Mouse (Mus musculus) T-helper 17 cell (primary cell): ENCODE results near the gene Secisbp2l.

Experiments
- in situ Hi-C, 2 experiments: fragments of 300-600 bp; cut with MboI, MseI; formaldehyde crosslinking; loops; 1 replicate in 1 of 2; 2 replicates in 1 of 2; pipeline ENCODE4 v1.15.1; 2025; ENCODE audit warnings: high pct_unique_total_duplicates in 2 of 2

Gene Secisbp2l

DNA sequence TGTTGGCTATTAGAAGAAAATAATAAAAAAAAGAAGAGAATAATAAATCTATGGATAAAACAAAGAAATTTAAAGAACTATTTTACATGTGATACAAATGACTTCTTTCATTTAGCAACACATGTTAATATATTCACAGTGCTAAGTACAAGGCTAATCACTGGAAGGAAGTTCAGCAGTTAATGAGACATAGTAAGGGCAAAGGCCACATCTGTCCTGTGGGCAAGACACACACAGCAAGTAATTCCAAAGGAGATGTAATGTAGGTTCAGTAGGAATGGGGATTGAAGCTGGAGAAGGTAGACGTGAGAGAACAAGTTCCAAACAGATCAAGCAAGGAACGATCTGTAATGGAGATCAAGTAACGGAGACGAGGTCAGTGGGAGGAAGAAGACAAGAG, 1.7 kb upstream of the Secisbp2l start:
- in situ Hi-C loops, result no loop called here

DNA sequence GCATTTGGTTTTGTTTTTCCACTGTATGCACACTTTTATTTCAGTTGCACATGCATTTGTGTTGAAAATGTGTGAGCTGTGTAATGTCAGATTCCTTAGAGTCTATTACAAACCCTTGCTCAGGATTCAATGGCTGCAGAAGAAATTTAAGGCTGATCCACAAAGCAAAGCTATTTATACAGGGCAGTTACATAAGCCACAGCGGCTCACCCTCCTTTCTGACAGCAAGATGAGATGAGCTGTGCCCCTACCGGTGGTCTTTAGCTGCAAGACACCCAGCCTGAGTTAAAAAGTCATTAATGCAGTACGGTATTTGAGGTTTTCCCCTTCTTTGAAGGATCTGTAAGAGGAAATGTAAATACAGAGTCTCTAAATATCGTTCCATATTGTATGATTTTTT, 1.2 kb upstream of the Secisbp2l start:
- in situ Hi-C loops, result no loop called here

DNA sequence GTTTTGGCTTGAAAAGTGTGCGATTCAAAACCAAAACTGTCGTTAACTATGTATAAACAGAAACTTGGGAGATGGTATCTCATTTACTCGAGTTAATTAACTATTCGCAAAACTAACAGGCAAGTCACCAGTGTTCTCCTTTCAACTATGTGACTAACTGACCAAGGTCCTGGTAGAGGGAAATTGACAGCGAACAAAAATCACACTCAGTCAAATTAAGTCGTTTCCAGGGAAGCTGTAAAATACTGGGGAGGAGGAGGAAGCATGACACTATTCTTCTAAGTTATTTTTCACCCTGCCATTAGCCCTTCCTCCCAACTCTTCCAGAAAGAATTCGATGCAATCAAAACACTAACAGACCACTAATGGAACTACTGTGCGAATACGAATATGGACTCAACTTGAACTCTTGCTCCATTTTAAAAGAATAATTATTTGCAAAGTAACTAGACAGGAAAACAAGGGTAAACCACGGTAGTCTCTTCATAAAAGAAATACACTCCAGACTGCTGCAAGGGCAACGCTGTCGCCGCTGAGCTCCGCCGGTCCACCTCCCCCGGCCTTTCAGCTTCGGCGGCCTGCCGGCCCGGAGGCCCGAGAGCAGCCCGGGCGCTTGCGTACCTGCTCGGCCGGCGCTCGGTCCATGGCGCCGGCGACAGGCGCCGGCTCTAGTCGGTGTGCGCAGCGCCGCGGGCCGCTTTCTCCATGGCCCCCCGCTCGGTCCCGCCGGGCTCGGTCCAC, 522 bp downstream of the Secisbp2l start:
- in situ Hi-C loops, result no loop called here

DNA sequence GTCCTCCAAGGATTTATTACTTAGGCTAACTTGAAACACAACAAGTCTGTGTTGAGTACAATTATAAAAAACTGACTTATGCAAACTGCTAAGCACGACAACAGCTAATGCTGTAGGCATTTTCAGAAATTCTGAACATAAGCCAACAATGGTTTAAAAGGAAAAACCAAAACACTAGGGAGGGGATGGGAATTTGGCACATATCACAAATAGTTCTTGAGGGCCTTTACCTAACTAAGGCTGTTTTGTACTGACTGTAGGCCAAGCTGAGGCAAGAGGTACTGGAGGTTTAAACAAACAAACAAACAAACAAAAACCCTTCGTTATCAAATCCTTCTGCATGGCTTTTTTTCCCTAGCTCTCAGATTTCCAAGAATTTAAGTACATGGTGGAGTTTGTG, 1.7 kb downstream of the Secisbp2l start:
- in situ Hi-C loops, result no loop called here

DNA sequence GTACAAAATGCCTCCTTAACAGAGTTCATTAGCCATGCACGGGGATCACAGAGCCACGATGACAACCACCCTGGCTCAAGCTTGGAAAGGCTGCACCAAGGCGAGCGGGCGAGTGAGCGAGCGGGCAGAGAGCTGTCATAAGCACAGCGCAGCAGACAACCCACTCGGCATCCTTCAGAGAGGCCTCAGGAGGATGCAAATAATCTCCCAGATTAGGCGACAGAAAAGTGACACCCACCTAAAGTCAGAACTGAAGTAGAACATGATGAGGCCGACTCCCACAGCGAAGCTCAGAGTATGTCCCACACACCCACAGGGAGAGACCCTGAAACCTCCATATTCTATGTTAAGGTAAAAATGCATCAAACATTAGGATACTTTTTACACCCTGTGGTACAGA, 4.3 kb downstream of the Secisbp2l start:
- in situ Hi-C loops, result no loop called here

DNA sequence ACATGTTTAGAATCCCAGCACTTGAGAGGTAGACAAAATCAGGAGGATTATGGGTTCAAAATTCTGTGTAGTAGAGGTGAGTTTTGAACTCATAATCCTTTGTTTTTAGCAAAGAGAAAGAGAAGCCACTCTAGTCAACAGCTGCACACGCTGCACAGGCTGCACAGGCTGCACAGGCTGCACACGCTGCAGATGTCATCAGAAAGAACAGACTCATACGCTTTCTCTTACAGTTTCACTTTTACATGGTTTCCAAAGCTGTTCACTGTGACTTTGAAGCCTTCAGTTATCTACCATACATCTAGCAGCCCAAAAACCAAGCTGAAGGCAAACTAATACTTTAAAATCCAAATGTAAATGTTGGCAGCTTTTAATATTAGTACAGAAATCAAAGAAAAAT, 5.7 kb downstream of the Secisbp2l start:
- in situ Hi-C loops, result no loop called here

DNA sequence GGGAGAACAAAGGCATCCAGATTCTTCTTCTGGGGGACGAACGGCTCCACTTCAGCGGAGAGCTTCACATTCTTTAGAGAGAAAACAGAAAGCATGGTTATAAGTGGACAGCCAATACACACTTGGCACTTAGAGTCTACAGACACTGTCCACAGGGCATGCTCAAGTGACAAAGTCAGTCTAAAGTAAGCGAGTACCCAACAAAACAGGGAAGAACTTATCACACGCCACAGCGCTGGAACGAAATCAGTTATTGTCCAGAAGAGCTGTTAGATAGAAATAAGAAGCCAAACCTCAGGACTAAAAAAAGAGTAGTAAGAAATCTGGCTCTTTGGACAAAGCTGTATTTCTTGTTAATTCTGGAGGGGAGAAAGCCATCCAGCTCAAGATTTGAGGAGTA, 7.0 kb downstream of the Secisbp2l start:
- in situ Hi-C loops, result no loop called here

DNA sequence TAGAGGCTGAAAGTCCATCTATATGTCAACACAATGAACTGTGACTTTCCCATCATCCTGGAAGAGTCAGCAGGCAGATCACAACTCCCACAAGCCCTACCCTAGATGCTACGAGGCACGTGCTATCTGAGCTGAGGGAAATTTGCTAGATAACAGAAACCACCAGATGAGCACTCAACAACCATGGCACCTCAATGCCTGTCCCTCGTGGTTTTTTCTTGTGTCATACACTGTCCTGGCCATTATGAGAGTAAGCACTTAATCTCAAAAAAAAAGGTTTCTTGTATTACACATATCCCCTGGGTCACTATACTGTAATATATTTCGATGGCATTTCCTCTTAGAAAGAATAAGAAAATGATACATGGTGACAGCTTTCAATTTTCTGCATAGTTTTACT, 7.8 kb downstream of the Secisbp2l start:
- in situ Hi-C loops, result no loop called here

DNA sequence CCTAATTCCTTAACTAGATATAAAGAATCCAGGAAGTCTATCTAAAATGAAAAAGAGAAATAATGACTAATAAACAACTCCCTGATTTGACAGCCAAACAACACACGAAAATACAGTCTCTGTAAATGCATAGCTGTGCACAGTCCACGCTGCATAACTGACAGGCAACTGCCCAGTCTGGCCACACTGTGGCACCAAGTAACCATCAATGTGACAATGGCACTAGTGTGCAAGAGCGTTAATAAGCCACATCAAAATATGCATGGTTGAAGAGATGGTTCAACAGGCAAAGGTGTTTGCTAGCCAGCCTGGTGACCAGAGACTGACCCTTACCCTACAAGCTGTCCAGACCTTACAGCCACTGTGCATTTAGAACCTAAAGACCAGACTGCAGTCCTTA, 17.6 kb downstream of the Secisbp2l start:
- in situ Hi-C loops, result no loop called here

DNA sequence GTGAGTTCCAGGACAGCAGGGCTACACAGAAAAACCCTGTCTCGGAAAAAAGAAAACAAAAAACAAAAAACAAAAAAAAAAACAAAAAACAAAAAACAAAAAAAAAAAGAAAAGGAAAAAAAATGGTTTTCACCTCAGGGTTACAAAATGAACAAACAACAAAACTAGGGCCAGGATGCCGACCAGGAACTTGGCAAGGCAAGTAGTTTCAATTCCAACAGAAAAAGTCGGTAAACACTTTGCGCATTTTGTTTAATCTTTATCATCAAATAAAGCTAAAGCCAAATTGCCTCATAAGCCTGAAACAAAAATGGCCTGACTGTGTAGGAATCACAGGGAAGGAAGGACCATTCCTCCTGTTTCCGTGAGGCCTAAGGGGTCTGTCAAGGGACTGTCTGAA, 18.1 kb downstream of the Secisbp2l start:
- in situ Hi-C loops, result no loop called here

DNA sequence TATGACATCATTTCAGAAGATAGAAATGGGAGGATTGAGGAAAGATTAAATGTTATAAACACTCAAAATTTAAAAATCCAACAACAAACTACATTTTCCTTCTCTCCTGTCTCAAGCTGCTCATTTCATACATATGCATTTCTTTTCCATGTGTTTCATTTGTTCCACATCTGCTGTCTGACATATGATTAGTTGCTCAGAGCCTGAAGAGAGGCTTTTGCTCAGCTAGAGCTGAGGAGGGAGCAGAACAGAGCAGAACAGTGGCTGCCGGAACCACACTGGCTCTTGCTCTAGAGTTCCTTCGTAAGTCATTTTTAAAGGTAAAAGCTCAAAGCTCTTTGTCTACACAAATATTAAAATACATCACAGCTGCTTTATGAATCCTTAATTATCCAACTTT, 33.3 kb downstream of the Secisbp2l start:
- in situ Hi-C loops, result no loop called here

DNA sequence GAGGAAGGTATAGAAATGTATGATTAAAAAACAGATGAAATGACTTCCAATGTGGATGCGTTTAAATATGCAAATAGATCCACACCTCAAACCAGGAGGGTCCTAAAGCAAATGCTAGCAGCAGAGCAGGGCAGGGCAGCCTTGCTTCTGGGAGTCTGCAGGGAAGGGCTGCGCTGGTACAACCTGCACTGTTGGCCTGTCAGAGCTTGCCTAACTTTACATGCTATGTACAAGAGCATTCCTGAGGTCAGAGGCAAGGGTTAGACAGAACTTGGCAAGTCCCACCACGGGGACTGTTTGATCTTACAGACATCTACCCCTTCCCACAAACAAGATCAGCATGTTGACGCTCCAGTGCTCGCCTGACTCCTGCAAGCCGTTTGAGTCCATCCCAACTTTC, 43.3 kb downstream of the Secisbp2l start:
- in situ Hi-C loops, result no loop called here

DNA sequence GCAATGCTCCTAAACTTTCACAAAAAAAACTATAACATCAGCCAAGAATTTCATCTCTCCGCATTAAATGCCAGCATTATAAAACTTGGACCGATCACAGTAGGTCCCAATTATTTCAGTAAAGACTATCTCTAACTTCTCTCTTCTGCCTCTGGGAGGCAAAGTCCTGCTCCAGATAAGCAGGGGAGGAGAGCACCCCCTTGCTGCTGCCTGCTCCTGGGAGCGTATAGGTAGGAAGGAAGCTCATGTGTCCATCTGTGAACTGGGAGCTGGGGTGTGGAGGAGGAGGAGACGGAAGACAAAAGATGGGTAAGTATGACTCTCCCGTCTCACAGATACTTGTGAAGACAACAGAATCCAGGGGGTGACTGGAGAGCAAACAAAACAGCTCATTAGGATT, 44.0 kb downstream of the Secisbp2l start:
- in situ Hi-C loops, result no loop called here

DNA sequence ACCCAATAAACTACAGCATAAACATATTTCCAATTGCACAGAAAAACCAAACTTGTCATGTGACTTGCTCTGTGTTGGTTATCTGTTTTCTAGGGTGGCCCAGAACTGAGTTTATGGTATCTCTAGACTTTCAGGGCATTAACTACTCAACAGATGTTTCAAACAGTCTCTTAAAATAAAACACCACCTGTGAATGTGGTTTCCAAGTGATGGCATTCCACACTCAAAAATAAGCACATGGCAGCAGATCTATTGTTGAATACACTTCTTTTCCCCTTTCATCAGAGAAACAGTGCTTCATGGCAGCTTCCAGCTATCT, 46.7 kb downstream of the Secisbp2l start:
- in situ Hi-C loops, result no loop called here

DNA sequence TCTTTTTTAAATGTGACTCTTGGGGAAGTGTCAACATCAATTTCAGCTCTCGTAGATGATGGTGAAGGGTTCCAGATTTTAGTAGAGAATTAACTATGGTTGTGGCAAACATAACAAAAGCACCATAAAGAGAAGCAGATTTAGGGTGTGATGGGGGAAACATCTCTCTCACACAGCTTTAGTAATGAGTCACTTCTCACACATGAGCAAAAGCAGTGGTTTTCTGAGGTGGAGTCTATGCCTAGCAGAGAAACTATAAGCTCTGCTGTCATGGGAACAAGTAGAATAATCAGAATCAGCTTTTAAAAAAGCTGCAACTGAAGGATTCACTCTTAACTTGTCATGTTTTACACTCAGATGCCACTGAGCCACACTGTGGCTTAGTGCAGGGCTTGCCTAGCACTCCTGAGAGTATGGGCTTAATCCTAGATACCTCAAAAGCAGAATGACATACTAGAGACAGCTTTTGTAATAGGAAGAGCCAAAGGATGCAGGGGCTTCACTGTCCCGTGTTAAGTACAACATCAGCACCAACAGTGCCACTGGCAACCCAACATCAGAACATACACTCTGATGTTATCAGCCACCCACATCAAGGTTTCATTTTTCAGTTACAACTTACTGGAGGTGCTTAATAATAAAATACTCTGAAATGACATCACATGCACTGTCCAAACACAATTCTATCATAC, 47.2 kb downstream of the Secisbp2l start:
- in situ Hi-C loops, result no loop called here

DNA sequence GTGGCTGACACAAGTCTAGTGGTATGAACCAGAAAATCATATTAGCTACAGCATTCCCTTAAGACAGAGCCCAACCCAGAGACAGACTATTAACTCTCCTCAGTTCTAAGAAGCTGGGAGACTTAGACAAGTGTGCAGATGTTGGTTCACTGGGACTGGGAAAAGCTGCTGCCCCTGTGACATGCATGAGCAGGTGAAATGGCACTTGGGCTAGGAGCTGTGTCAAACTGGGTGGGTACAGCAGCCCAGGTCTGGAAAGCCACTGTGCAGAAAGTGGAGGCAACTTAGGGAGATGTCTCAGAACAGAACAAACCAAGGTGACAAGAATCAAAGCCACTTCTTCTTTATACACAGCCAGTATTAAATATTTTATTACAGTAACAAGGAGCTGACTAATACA, 47.9 kb downstream of the Secisbp2l start:
- in situ Hi-C loops, result loop anchor here in 1 of 2 experiments (5.0 kb wide), 1 partner anchor 77 kb away; no protein-coding TSS in a partner anchor

DNA sequence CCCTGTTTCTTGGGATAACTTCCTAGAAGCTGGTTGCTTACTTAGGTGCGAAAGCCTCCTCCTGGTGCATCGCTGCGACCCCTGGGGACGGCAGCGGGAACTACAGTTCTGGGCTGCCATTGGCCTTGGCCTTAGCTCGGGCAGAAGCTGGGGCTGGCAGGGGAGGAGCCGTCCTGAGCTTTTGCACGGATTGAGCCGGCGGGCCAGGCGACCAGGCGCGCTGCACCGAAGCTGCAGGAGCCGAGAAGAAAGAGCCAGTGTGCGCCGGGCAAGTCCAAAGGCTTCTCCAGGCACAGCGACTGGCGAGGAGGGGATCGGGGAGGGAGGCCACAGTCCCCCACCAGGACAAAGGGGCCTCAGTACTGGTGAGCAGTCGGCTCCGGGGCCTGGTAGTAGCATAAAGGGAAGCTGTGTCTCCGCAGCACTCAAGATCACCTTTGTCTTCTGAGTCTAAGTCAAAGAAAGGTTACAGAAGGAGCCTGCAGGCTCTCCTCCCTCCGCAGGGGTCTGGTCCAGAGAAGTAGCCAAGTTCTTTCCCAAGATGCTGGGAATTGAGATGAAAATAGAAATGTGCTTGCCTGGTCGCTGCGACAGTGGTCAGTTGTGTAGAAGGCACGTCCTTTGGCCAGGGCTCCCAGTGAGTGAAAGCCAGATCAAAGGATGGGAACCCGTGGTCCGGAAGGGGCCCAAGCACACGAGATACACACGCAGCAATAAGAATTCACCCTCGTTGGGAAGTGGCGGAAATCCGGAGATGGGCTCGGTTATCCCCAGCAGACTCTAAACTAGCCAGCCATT, 50.7 kb downstream of the Secisbp2l start:
- in situ Hi-C loops, result loop anchor here in 1 of 2 experiments (5.0 kb wide), 1 partner anchor 75 kb away; no protein-coding TSS in a partner anchor

DNA sequence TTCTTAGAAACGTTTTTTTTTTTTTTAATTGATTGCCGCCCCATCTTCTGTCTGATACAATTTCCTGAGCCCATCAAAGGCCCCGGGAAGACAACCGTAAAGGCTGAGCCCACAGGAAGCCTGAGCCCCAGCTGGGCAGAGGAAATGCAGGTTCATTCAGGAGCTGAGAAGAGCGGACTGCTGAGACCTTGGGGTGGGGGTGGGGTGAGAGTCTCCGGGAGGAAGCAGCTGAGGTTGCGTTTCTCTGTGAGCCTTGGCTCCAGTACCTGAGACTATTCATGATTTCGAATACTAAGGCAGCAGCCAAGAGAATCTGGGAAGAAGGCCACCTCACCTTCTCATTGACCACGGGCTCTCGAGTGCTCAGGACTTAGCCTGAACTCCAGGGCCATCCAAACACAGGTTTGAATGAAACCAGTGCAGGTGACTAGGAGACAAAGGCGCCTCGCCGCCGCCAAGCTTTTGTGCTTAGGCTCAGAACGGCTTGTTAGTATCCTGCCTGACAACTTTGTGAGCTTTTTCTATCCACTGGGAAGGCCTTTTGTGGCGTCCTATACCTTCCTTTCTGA, 58.0 kb downstream of the Secisbp2l start:
- in situ Hi-C loops, result loop anchor here in 1 of 2 experiments (5.0 to 10.0 kb wide), 2 partner anchors 62 to 1090 kb away; no protein-coding TSS in a partner anchor

DNA sequence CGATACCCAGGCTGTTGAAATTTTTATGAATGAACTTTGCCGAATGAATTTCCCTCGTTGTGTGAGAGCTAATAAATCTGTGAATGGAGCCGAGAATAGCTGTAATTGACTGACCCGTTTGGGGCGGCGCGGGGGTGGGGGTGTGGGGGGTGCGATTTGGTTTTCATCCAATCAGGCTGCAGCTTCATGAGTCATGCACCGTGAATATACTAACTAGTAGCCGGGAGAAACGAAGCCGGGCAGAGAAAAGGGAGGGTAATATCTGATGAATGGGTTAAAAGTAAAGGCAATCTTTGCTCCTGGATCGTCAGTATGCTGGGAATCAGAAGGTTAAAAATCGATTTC, 58.6 kb downstream of the Secisbp2l start, which contains the start of gene Shc4:
Gene Shc4 (minus strand): TSS at position 63 of the 345 bp plus-strand sequence.
- in situ Hi-C loops, result loop anchor here in 1 of 2 experiments (10.0 kb wide), 1 partner anchor 1089 kb away; no protein-coding TSS in a partner anchor

DNA sequence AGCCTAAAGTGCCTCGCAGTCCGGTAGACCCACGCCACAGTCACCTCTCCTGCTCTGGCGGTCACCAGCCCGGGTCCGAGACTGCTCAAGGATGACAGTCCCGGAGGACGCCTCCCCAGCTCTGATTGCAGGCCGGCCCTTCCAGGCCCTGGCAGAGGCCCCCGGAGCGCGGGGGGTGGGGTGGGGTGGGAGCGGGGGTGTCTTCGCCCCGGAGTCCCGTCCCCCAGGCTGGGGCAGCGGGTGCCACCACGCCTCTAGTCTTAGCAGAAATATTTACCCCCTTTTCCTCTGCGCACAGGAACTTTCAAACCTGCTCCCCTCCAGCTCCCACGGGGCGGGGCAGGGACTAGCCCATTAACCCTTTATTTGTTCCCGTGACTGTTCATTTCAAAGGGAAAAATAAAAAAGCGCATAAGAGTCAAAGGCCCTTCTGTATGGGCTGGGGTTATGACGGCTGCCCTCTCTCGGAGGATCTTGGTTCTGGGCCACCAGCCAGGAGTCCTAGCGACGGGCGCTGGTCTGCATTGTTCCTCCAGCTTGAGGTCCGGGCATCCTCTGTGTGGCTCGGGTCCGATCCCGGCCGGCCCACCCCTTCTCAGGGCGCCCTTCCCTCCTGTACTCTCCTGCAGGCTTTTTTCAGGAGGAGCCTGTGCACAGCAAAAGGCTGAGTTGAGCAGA, 59.1 kb downstream of the Secisbp2l start:
- in situ Hi-C loops, result loop anchor here in 1 of 2 experiments (10.0 kb wide), 1 partner anchor 1089 kb away; no protein-coding TSS in a partner anchor

DNA sequence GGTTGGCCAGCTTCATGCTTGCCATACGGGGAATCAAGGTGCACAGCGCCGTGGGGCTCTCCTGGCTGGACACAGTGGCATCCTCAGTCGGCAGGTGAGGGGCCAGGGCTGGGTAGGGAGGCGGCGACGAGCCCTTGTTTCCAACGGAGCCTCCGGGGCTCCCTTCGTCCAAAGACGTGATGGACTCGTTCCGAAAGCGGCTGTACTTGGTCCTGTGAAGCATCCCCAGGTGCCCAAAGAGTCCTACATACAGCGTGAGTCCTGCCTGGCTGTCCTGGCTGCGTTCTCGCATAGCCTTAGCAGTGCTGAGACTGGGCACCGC, 59.6 kb downstream of the Secisbp2l start:
- in situ Hi-C loops, result loop anchor here in 1 of 2 experiments (10.0 kb wide), 1 partner anchor 1088 kb away; no protein-coding TSS in a partner anchor
